ENCODE assay signal across 8 mouse cellular contexts in genomic region chr11:74896901-74897677, GRCm38 (mm10). TPM values are rescaled to one million over a fixed set of nuclear protein-coding genes. Genes with fewer than 3 reads are reported as not detected.
DNase-seq lines count a peak whose midpoint lies in the region; ATAC-seq and TF ChIP-seq lines count a peak whose summit lies in the region.

Gene Sgsm2 (minus strand): TSS chr11:74897060.

- H3K27ac ChIP-seq in hindbrain, embryonic 13.5 days, result peak within 1 kb of the TSS; percentile 95

- H3K9ac ChIP-seq in hindbrain, embryonic 13.5 days, result peak within 1 kb of the TSS; percentile 90

- CTCF ChIA-PET in Patski (lab: Charles Lee), result no interaction called here

- peak; percentile 45 for ATAC-seq in Patski
- peak; percentile 77 for ATAC-seq in hindbrain, embryonic 13.5 days (ENCODE audit: low FRiP score)

- H3K4me2 ChIP-seq in hindbrain, embryonic 13.5 days, result peak within 1 kb of the TSS; percentile 79

- no peaks in the 10 kb centered on the region for H3K27me3 ChIP-seq in Patski
- H3K27me3 ChIP-seq in hindbrain, embryonic 13.5 days, result no peaks in the 10 kb centered on the region

- in situ Hi-C loops in Patski (cut with MboI; ENCODE audit: low pct_unique_long_range_greater_than_20kb), result no loop called here

- no peaks in the 10 kb centered on the region for H3K9me3 ChIP-seq in hindbrain, embryonic 13.5 days

- peaks cover 28% of the 10 kb centered on the region for H3K36me3 ChIP-seq in hindbrain, embryonic 13.5 days

- peak within 1 kb of the TSS; percentile 86 for H3K4me3 ChIP-seq in hindbrain, embryonic 13.5 days

- TF ChIP-seq CTCF in Patski (IDR thresholded peaks at IDR 0.05), result no peak

- peaks cover 40% of the 10 kb centered on the region for H3K4me1 ChIP-seq in hindbrain, embryonic 13.5 days (replicated peaks)

- POLR2A ChIA-PET in Patski (lab: Charles Lee), result interaction anchor here (0.5 to 2.0 kb wide), 8 partner anchors 21 to 39 kb away, joined by 3 to 8 read pairs (median 4); partner anchors contain the start of genes Smg6 and Srr

- DNase-seq in Patski (ENCODE audit: low read depth, low spot score), result no peak
- DNase-seq in cerebellum, postnatal 14 days, result peak; percentile 71 to 73
- peak; percentile 57 to 63 for DNase-seq in frontal cortex, postnatal 14 days (ENCODE audit: low spot score in 2 of 2)
- DNase-seq in left cerebral cortex, adult 11 months (ENCODE audit: low spot score), result peak; percentile 49
- peak; percentile 69 to 81 for DNase-seq in lung, postnatal 4 days
- peak; percentile 73 for DNase-seq in right cerebral cortex, adult 18-20 months
- DNase-seq in urinary bladder, postnatal 36 days (ENCODE audit: low spot score in 2 of 2), result peak; percentile 58 to 73

- under 1% methylated on average over 62 of the region's 74 CpGs for WGBS in hindbrain, embryonic 13.5 days

RNA-seq across cellular contexts. Expression of gene Sgsm2, which starts in this region (rescaled TPM):
- polyA plus RNA-seq in Patski (2021), result 27.0 TPM
- 17.8 and 19.1 TPM in 2 replicates for polyA plus RNA-seq in hindbrain, embryonic 13.5 days (2015; fragmentation: Nextera tagmentation; extraction: Ambion mirVana)
